Mouse (Mus musculus): ENCODE results near the gene 3110082J24Rik.

GRCm38 (mm10) chr5:30137271-30137670 is 31.4 kb upstream of the 3110082J24Rik start:
- TF ChIP-seq EP300 (optimal IDR thresholded peaks at IDR 0.05) (no peak), CTCF (IDR thresholded peaks at IDR 0.05; ENCODE audit: low read depth) (no peak)

Measured in stomach, postnatal 0 days (tissue).